Mouse (Mus musculus): Measurements from ENCODE around the gene Slit3. TPM values are rescaled to one million over a fixed set of nuclear protein-coding genes. Genes with fewer than 3 reads are reported as not detected.

Slit3 gene
- polyA plus RNA-seq, 1 experiment from 2014 or later: 20.9 TPM

DNA sequence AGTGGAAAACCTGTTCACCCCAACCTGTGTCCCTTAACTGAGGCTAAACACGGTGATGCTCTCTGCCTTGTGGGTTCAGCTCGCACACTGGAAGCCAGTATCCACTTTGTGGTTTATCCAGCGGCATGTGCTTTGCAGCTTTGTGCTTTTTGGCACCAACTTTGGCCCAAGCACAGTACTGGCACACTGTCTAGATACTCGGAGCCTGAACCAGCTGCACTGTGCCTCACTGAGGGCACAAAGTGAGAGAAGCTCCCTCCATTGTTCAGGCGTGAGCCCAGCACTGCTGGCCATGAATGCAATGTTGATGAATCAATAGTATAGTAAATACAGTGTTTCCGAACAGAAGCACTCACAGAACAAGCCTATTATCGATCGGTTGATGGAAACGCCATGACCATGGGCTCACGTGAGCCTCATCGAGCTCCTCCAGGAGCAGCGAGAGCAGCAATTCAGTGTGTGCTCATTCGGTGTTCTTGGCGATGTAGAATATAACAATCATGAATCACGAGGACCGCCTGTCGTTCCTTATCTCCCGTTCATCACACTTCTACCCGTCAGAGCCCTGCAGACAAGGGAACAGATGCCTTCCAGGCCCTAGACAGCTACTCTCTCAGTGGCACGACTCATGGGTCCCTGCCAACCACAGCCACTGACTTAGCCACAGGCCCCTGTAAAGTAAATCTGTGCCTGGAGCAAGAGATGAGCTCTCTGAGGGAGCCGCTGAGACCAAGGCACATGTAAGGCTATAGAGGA, 503.7 kb downstream of the Slit3 start:
- peaks cover 28% of the 10 kb centered on the region for H3K36me3 ChIP-seq
- no peaks in the 10 kb centered on the region for H3K27me3 ChIP-seq
- ATAC-seq (ENCODE audit: low FRiP score, low read depth): no peak
- no peak overlapping the region for H3K4me3 ChIP-seq
- WGBS: 89% methylated on average over 21 of the region's 21 CpGs
- H3K4me1 ChIP-seq: peaks cover 14% of the 10 kb centered on the region
- no peak overlapping the region for H3K9ac ChIP-seq
- no peak overlapping the region for H3K4me2 ChIP-seq (replicated peaks)
- no peak overlapping the region for H3K27ac ChIP-seq
- H3K9me3 ChIP-seq: no peaks in the 10 kb centered on the region

- H3K4me3 ChIP-seq: no peak overlapping the region
- H3K9ac ChIP-seq: no peak overlapping the region
- H3K36me3 ChIP-seq: peaks cover 29% of the 10 kb centered on the region
- peaks cover 14% of the 10 kb centered on the region for H3K4me1 ChIP-seq
- no peak overlapping the region for H3K27ac ChIP-seq
- WGBS: 65% methylated on average over 6 of the region's 6 CpGs
- H3K27me3 ChIP-seq: no peaks in the 10 kb centered on the region
- no peak for ATAC-seq (ENCODE audit: low FRiP score, low read depth)
- peaks cover 5% of the 10 kb centered on the region; the same call in 1 of the 2 replicates for H3K9me3 ChIP-seq
- no peak overlapping the region for H3K4me2 ChIP-seq (replicated peaks)
Measured at GRCm38 (mm10) chr11:35625576-35625975, 504.6 kb downstream of the Slit3 start.

GRCm38 (mm10) chr11:35626161-35626885, 505.3 kb downstream of the Slit3 start:
- no peak for ATAC-seq (ENCODE audit: low FRiP score, low read depth)
- H3K36me3 ChIP-seq: peaks cover 34% of the 10 kb centered on the region
- 58% methylated on average over 10 of the region's 10 CpGs for WGBS
- no peak overlapping the region for H3K4me3 ChIP-seq
- no peaks in the 10 kb centered on the region for H3K27me3 ChIP-seq
- H3K4me2 ChIP-seq (replicated peaks): no peak overlapping the region
- peaks cover 5% of the 10 kb centered on the region; the same call in 1 of the 2 replicates for H3K9me3 ChIP-seq
- H3K9ac ChIP-seq: no peak overlapping the region
- H3K4me1 ChIP-seq: peaks cover 14% of the 10 kb centered on the region
- H3K27ac ChIP-seq: no peak overlapping the region

GRCm38 (mm10) chr11:35627815-35628214, 506.8 kb downstream of the Slit3 start:
- H3K4me3 ChIP-seq: no peak overlapping the region
- H3K9me3 ChIP-seq: peaks cover 5% of the 10 kb centered on the region; the same call in 1 of the 2 replicates
- 95% methylated on average over 3 of the region's 3 CpGs for WGBS
- H3K9ac ChIP-seq: no peak overlapping the region
- peaks cover 14% of the 10 kb centered on the region for H3K4me1 ChIP-seq
- peaks cover 42% of the 10 kb centered on the region for H3K36me3 ChIP-seq
- no peak for ATAC-seq (ENCODE audit: low FRiP score, low read depth)
- no peak overlapping the region for H3K27ac ChIP-seq
- H3K4me2 ChIP-seq (replicated peaks): no peak overlapping the region
- no peaks in the 10 kb centered on the region for H3K27me3 ChIP-seq

GRCm38 (mm10) chr11:35632262-35632661, 511.2 kb downstream of the Slit3 start:
- H3K4me3 ChIP-seq: no peak overlapping the region
- H3K4me2 ChIP-seq (replicated peaks): no peak overlapping the region
- no peak overlapping the region for H3K9ac ChIP-seq
- no peaks in the 10 kb centered on the region for H3K27me3 ChIP-seq
- peaks cover 5% of the 10 kb centered on the region; the same call in 1 of the 2 replicates for H3K9me3 ChIP-seq
- peaks cover 9% of the 10 kb centered on the region; the same call in 1 of the 2 replicates for H3K4me1 ChIP-seq
- no peak for ATAC-seq (ENCODE audit: low FRiP score, low read depth)
- no peak overlapping the region for H3K27ac ChIP-seq
- WGBS: 90% methylated on average over 5 of the region's 5 CpGs
- peaks cover 49% of the 10 kb centered on the region for H3K36me3 ChIP-seq

DNA sequence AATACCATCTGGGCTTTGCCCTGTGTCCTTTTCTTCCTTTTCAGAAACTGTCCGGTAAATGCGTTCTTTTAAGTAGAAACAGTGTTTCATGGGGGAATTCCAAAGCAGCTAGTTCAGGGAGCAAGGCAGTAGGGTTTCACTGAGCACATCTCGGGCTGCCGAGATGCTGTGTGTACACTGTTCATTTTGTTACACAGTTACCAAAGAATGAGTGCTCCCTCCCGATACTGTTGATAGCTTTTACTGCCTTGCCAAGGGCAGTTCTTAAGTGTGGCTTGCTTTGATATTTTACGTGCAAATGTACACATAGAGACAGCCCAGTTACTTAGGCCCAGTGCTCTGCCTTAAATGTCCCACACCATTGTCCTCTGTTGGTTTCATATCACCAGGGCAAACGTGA, 516.1 kb downstream of the Slit3 start:
- Histone ChIP-seq H3K36me3 (peaks cover 26% of the 10 kb centered on the region), H3K4me1 (peaks cover 19% of the 10 kb centered on the region), H3K4me3 (no peak overlapping the region), H3K27me3 (no peaks in the 10 kb centered on the region), H3K9me3 (no peaks in the 10 kb centered on the region), H3K4me2 (replicated peaks) (no peak overlapping the region), H3K27ac (no peak overlapping the region), H3K9ac (no peak overlapping the region)
- WGBS: 57% methylated on average over 7 of the region's 7 CpGs
- no peak for ATAC-seq (ENCODE audit: low FRiP score, low read depth)

- no peaks in the 10 kb centered on the region for H3K27me3 ChIP-seq
- H3K4me2 ChIP-seq (replicated peaks): no peak overlapping the region
- WGBS: 32% methylated on average over 3 of the region's 3 CpGs
- no peaks in the 10 kb centered on the region for H3K9me3 ChIP-seq
- H3K4me3 ChIP-seq: no peak overlapping the region
- no peak overlapping the region for H3K27ac ChIP-seq
- H3K4me1 ChIP-seq: peaks cover 19% of the 10 kb centered on the region
- peaks cover 19% of the 10 kb centered on the region for H3K36me3 ChIP-seq
- ATAC-seq (ENCODE audit: low FRiP score, low read depth): no peak
- H3K9ac ChIP-seq: no peak overlapping the region
Measured at GRCm38 (mm10) chr11:35638862-35639384, 517.9 kb downstream of the Slit3 start.

DNA sequence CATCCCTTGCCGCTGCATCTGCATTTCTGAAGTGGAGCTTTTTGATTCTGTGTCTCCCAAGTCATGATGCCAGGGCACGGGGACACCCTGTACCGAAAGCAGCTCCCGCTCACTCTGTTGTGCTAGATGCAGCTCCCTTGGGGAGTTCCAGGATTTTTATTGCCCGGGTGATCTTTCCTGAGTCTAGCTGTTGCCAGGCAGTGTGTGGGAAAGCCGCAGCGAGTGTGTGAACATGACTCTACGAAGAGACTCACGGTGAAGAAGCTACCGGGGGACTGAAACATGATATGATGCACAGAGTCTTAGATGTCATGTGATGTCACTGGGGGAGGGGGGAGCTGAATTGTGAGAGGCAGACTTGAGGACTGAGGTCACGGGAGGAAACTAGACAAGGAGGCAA, 518.4 kb downstream of the Slit3 start:
- Histone ChIP-seq H3K9ac (no peak overlapping the region), H3K27ac (no peak overlapping the region), H3K27me3 (no peaks in the 10 kb centered on the region), H3K4me1 (peaks cover 19% of the 10 kb centered on the region), H3K4me3 (no peak overlapping the region), H3K4me2 (replicated peaks) (no peak overlapping the region), H3K9me3 (no peaks in the 10 kb centered on the region), H3K36me3 (peaks cover 14% of the 10 kb centered on the region)
- 35% methylated on average over 11 of the region's 11 CpGs for WGBS
- ATAC-seq (ENCODE audit: low FRiP score, low read depth): no peak; the same call in 1 of the 2 replicates

GRCm38 (mm10) chr11:35651286-35651685, 530.3 kb downstream of the Slit3 start:
- no peak overlapping the region for H3K27ac ChIP-seq
- 83% methylated on average over 10 of the region's 10 CpGs for WGBS

GRCm38 (mm10) chr11:35655836-35656235, 534.8 kb downstream of the Slit3 start:
- Histone ChIP-seq H3K4me1 (peaks cover 3% of the 10 kb centered on the region; the same call in 1 of the 2 replicates), H3K27ac (no peak overlapping the region), H3K27me3 (no peaks in the 10 kb centered on the region), H3K9ac (no peak overlapping the region), H3K4me3 (no peak overlapping the region), H3K4me2 (replicated peaks) (no peak overlapping the region), H3K9me3 (no peaks in the 10 kb centered on the region), H3K36me3 (peaks cover 24% of the 10 kb centered on the region)
- 0 out of 2 replicates have a peak, but pooled peaks have one; percentile 40 for ATAC-seq (ENCODE audit: low FRiP score, low read depth)

More at GRCm38 (mm10) chr11:35651286-35651685, 530.3 kb downstream of the Slit3 start:
- no peak for ATAC-seq (ENCODE audit: low FRiP score, low read depth)
- H3K4me1 ChIP-seq: peaks cover 3% of the 10 kb centered on the region; the same call in 1 of the 2 replicates
- H3K4me2 ChIP-seq (replicated peaks): no peak overlapping the region
- H3K9me3 ChIP-seq: no peaks in the 10 kb centered on the region
- no peak overlapping the region for H3K4me3 ChIP-seq
- H3K36me3 ChIP-seq: peaks cover 27% of the 10 kb centered on the region
- no peak overlapping the region for H3K9ac ChIP-seq
- no peaks in the 10 kb centered on the region for H3K27me3 ChIP-seq

- Histone ChIP-seq H3K4me1 (peaks cover 3% of the 10 kb centered on the region; the same call in 1 of the 2 replicates), H3K4me3 (no peak overlapping the region), H3K4me2 (replicated peaks) (no peak overlapping the region), H3K27ac (no peak overlapping the region), H3K9me3 (no peaks in the 10 kb centered on the region), H3K27me3 (no peaks in the 10 kb centered on the region), H3K36me3 (peaks cover 11% of the 10 kb centered on the region; the same call in 1 of the 2 replicates), H3K9ac (no peak overlapping the region)
- ATAC-seq (ENCODE audit: low FRiP score, low read depth): no peak
- WGBS: 88% methylated on average over 6 of the region's 6 CpGs
Measured at GRCm38 (mm10) chr11:35657582-35657981, 536.6 kb downstream of the Slit3 start.

GRCm38 (mm10) chr11:35660967-35661366, 539.9 kb downstream of the Slit3 start:
- ATAC-seq (ENCODE audit: low FRiP score, low read depth): no peak
- H3K4me2 ChIP-seq (replicated peaks): no peak overlapping the region
- peaks cover 18% of the 10 kb centered on the region; the same call in 1 of the 2 replicates for H3K36me3 ChIP-seq
- WGBS: 89% methylated on average over 4 of the region's 4 CpGs
- H3K4me1 ChIP-seq: peaks cover 2% of the 10 kb centered on the region; the same call in 1 of the 2 replicates
- no peak overlapping the region for H3K4me3 ChIP-seq
- H3K9ac ChIP-seq: no peak overlapping the region
- H3K27me3 ChIP-seq: no peaks in the 10 kb centered on the region
- H3K9me3 ChIP-seq: no peaks in the 10 kb centered on the region
- no peak overlapping the region for H3K27ac ChIP-seq

All from limb, embryonic 13.5 days (tissue).